Mouse (Mus musculus) hindbrain, postnatal 0 days (tissue): ENCODE measurements around the gene Ccdc170. TPM values are rescaled to one million over a fixed set of nuclear protein-coding genes. Genes with fewer than 3 reads are reported as not detected.
"Not testable (repeated sequence)": the region's sequence is repeated elsewhere in the genome, so short reads cannot be mapped to it uniquely, and the experiment has no call there.

Experiments
- ATAC-seq: fragments of 200-750 bp; cut with Nextera tagmentation; 2 replicates; pipeline ENCODE4 v1.8.0; 2017; ENCODE audit warnings: mild to moderate bottlenecking, moderate TSS enrichment, moderate library complexity
- DNase-seq: peaks from one replicate; pipeline ENCODE4 v3.0.0-alpha.2; 2015; ENCODE audit warnings: low spot score
- H3K27ac ChIP-seq: fragments of 300-500 bp; sonication (generic); 2 replicates; pipeline ENCODE4 v1.5.1; 2014; ENCODE audit warnings: mild to moderate bottlenecking
- H3K27me3 ChIP-seq: fragments of 300-500 bp; sonication (generic); 2 replicates; pipeline ENCODE4 v1.6.1; 2014; ENCODE audit warnings: low read length, mixed read lengths; ENCODE audit not compliant: insufficient read depth
- H3K36me3 ChIP-seq: fragments of 300-500 bp; sonication (generic); 2 replicates; pipeline ENCODE4 v1.6.1; 2014; ENCODE audit warnings: low read length, mixed read lengths; ENCODE audit not compliant: insufficient read depth
- H3K4me1 ChIP-seq: fragments of 300-500 bp; sonication (generic); 2 replicates; pipeline ENCODE4 v1.6.1; 2014; ENCODE audit warnings: antibody characterized with exemption, low read length, mixed read lengths; ENCODE audit not compliant: insufficient read depth
- H3K4me2 ChIP-seq: fragments of 300-500 bp; sonication (generic); 2 replicates; pipeline ENCODE4 v1.6.1; 2014; ENCODE audit warnings: low read depth, mild to moderate bottlenecking, low read length, moderate library complexity, mixed read lengths
- H3K4me3 ChIP-seq: fragments of 300-500 bp; sonication (generic); 2 replicates; pipeline ENCODE4 v1.5.1; 2014; ENCODE audit warnings: low read length
- H3K9ac ChIP-seq: fragments of 300-500 bp; sonication (generic); replicated peaks from 2 replicates; pipeline ENCODE4 v1.6.1; 2014; ENCODE audit warnings: mild to moderate bottlenecking, low read length, moderate library complexity, mixed read lengths
- H3K9me3 ChIP-seq: fragments of 300-500 bp; sonication (generic); 2 replicates; pipeline ENCODE4 v1.6.1; 2016; ENCODE audit warnings: low read length, mixed read lengths
- CTCF ChIP-seq: IDR thresholded peaks from 2 replicates; pipeline ENCODE4 v1.5.1; 2016; ENCODE audit warnings: antibody characterized with exemption, control low read depth, low read depth
- WGBS: fragments of 180-500 bp; shearing (Covaris S2); extraction: QIAGEN DNeasy Blood & Tissue Kit; methylation state at CpG from one replicate; pipeline ENCODE4 v1.1.7; 2014; 5-methylcytosine and 5-hydroxymethylcytosine counted together
- polyA plus RNA-seq: library from polyadenylated mRNA; unstranded; fragments of >200 nt; fragmentation: Nextera tagmentation; extraction: Ambion mirVana; gene quantifications from 2 replicates; pipeline ENCODE4 v1.2.1, GENCODE M21; 2015
- total RNA-seq: library from RNA; depleted of rRNA; stranded (reverse); fragments of >200 nt; gene quantifications from 2 replicates; pipeline ENCODE4 v1.2.3, GENCODE M21; 2014; rRNA removed

Gene Ccdc170
- total RNA-seq (0.99 and 1.0 TPM in 2 replicates), polyA plus RNA-seq (0.36 and 0.44 TPM in 2 replicates)

GRCm38 (mm10) chr10:4482355-4482754, at the start of gene Ccdc170:
TSS of gene Ccdc170 (plus strand) at chr10:4482502.
- Histone ChIP-seq H3K4me3 (no peak within 1 kb of the TSS), H3K9me3 (no peaks in the 10 kb centered on the region), H3K27me3 (no peaks in the 10 kb centered on the region), H3K9ac (no peak within 1 kb of the TSS), H3K4me1 (no peaks in the 10 kb centered on the region), H3K36me3 (no peaks in the 10 kb centered on the region), H3K27ac (no peak within 1 kb of the TSS), H3K4me2 (no peak within 1 kb of the TSS)
- no peak for DNase-seq
- 43% methylated on average over 11 of the region's 11 CpGs for WGBS
- no peak for ATAC-seq
- no peak for TF ChIP-seq CTCF

- Histone ChIP-seq H3K4me3 (peak overlapping the region; percentile 70), H3K36me3 (no peaks in the 10 kb centered on the region), H3K9ac (peak overlapping the region; percentile 46), H3K27me3 (no peaks in the 10 kb centered on the region), H3K4me1 (0 out of 2 replicates have a peak, but pooled peaks cover 7% of the 10 kb centered on the region), H3K9me3 (no peaks in the 10 kb centered on the region), H3K4me2 (peak overlapping the region; percentile 69), H3K27ac (peak overlapping the region; percentile 85)
- TF ChIP-seq CTCF = peak; percentile 42
- ATAC-seq (no peak), DNase-seq (peak; percentile 43)
- WGBS = 10% methylated on average over 19 of the region's 19 CpGs
Measured at GRCm38 (mm10) chr10:4432996-4433755, 49.1 kb upstream of the Ccdc170 start.

- ATAC-seq, DNase-seq, H3K27ac ChIP-seq, H3K36me3 ChIP-seq, H3K27me3 ChIP-seq, H3K4me3 ChIP-seq, H3K4me1 ChIP-seq, H3K9me3 ChIP-seq, H3K4me2 ChIP-seq, H3K9ac ChIP-seq: not testable (repeated sequence)
- WGBS = 96% methylated on average over 2 of the region's 2 CpGs
Measured at GRCm38 (mm10) chr10:4433871-4434270, 48.4 kb upstream of the Ccdc170 start.

- H3K4me1 ChIP-seq = 0 out of 2 replicates have a peak, but pooled peaks cover 7% of the 10 kb centered on the region
- no peaks in the 10 kb centered on the region for H3K9me3 ChIP-seq
- H3K4me2 ChIP-seq = no peak overlapping the region
- WGBS = 85% methylated on average over 3 of the region's 3 CpGs
- H3K36me3 ChIP-seq = peaks cover 11% of the 10 kb centered on the region
- ATAC-seq = no peak
- no peak overlapping the region for H3K27ac ChIP-seq
- no peaks in the 10 kb centered on the region for H3K27me3 ChIP-seq
- no peak for TF ChIP-seq CTCF
- H3K9ac ChIP-seq = no peak overlapping the region
- H3K4me3 ChIP-seq = no peak overlapping the region
- DNase-seq = no peak
Measured at GRCm38 (mm10) chr10:4435416-4435815, 46.9 kb upstream of the Ccdc170 start.

- Histone ChIP-seq H3K36me3 (no peaks in the 10 kb centered on the region), H3K9me3 (no peaks in the 10 kb centered on the region), H3K27ac (no peak overlapping the region), H3K4me2 (no peak overlapping the region), H3K4me3 (no peak overlapping the region), H3K9ac (no peak overlapping the region), H3K27me3 (no peaks in the 10 kb centered on the region), H3K4me1 (no peaks in the 10 kb centered on the region)
- TF ChIP-seq CTCF = no peak
- no peak for ATAC-seq
- WGBS = 78% methylated on average over 4 of the region's 4 CpGs
- no peak for DNase-seq
Measured at GRCm38 (mm10) chr10:4456409-4456808, 25.9 kb upstream of the Ccdc170 start.

- no peak for DNase-seq
- Histone ChIP-seq H3K4me1 (no peaks in the 10 kb centered on the region), H3K9me3 (no peaks in the 10 kb centered on the region), H3K36me3 (no peaks in the 10 kb centered on the region), H3K4me2 (no peak overlapping the region), H3K9ac (no peak overlapping the region), H3K27me3 (no peaks in the 10 kb centered on the region), H3K4me3 (no peak overlapping the region), H3K27ac (no peak overlapping the region)
- ATAC-seq = no peak
- 97% methylated on average over 2 of the region's 2 CpGs for WGBS
- no peak for TF ChIP-seq CTCF
Measured at GRCm38 (mm10) chr10:4460201-4460600, 22.1 kb upstream of the Ccdc170 start.

GRCm38 (mm10) chr10:4465799-4466198, 16.5 kb upstream of the Ccdc170 start:
- WGBS = 83% methylated on average over 7 of the region's 7 CpGs
- no peaks in the 10 kb centered on the region for H3K27me3 ChIP-seq

More at GRCm38 (mm10) chr10:4465799-4466198, 16.5 kb upstream of the Ccdc170 start:
- no peak for DNase-seq
- H3K36me3 ChIP-seq = no peaks in the 10 kb centered on the region
- H3K4me3 ChIP-seq = no peak overlapping the region
- H3K27ac ChIP-seq = no peak overlapping the region
- H3K9me3 ChIP-seq = no peaks in the 10 kb centered on the region
- TF ChIP-seq CTCF = no peak
- ATAC-seq = no peak
- no peaks in the 10 kb centered on the region for H3K4me1 ChIP-seq
- H3K9ac ChIP-seq = no peak overlapping the region
- no peak overlapping the region for H3K4me2 ChIP-seq
